Mouse (Mus musculus) liver, embryonic 16.5 days (tissue): ENCODE results near the gene Trim44. TPM values are rescaled to one million over a fixed set of nuclear protein-coding genes. Genes with fewer than 3 reads are reported as not detected.

Experiments
- ATAC-seq: fragments of 200-750 bp; cut with Nextera tagmentation; 2 replicates; pipeline ENCODE4 v1.8.0; 2017; ENCODE audit warnings: low read depth, mild to moderate bottlenecking, moderate number of reproducible peaks, moderate library complexity
- H3K27ac ChIP-seq: fragments of 300-500 bp; sonication (generic); 2 replicates; pipeline ENCODE4 v1.5.1; 2014; ENCODE audit warnings: mild to moderate bottlenecking, low read length
- H3K27me3 ChIP-seq: fragments of 300-500 bp; sonication (generic); 2 replicates; pipeline ENCODE4 v1.6.1; 2014; ENCODE audit warnings: low read depth, low read length, mixed read lengths; ENCODE audit not compliant: control insufficient read depth, insufficient read depth
- H3K36me3 ChIP-seq: fragments of 300-500 bp; sonication (generic); 2 replicates; pipeline ENCODE4 v1.6.1; 2014; ENCODE audit warnings: mild to moderate bottlenecking; ENCODE audit not compliant: control insufficient read depth, insufficient read depth
- H3K4me1 ChIP-seq: fragments of 300-500 bp; sonication (generic); 2 replicates; pipeline ENCODE4 v1.6.1; 2014; ENCODE audit warnings: low read depth, low read length, mixed read lengths; ENCODE audit not compliant: control insufficient read depth
- H3K4me2 ChIP-seq: fragments of 300-500 bp; sonication (generic); 2 replicates; pipeline ENCODE4 v1.6.1; 2014; ENCODE audit warnings: low read depth, low read length, mixed read lengths
- H3K4me3 ChIP-seq: fragments of 300-500 bp; sonication (generic); 2 replicates; pipeline ENCODE4 v1.5.1; 2014; ENCODE audit warnings: low read depth, mild to moderate bottlenecking, low read length
- H3K9ac ChIP-seq: fragments of 300-500 bp; sonication (generic); 2 replicates; pipeline ENCODE4 v1.6.1; 2014; ENCODE audit warnings: low read depth, low read length
- H3K9me3 ChIP-seq: fragments of 300-500 bp; sonication (generic); replicated peaks from 2 replicates; pipeline ENCODE4 v1.6.1; 2016; ENCODE audit warnings: low read length; ENCODE audit not compliant: control insufficient read depth
- WGBS: fragments of 180-500 bp; shearing (Covaris S2); extraction: QIAGEN DNeasy Blood & Tissue Kit; methylation state at CpG from one replicate; pipeline ENCODE4 v1.1.7; 2014; ENCODE audit not compliant: insufficient replicate concordance; 5-methylcytosine and 5-hydroxymethylcytosine counted together
- polyA plus RNA-seq: library from polyadenylated mRNA; unstranded; fragments of >200 nt; fragmentation: Nextera tagmentation; extraction: Ambion mirVana; gene quantifications from 2 replicates; pipeline ENCODE4 v1.2.1, GENCODE M21; 2015

The Trim44 gene
- polyA plus RNA-seq, 1 experiment from 2014 or later, result 4.0 TPM

DNA sequence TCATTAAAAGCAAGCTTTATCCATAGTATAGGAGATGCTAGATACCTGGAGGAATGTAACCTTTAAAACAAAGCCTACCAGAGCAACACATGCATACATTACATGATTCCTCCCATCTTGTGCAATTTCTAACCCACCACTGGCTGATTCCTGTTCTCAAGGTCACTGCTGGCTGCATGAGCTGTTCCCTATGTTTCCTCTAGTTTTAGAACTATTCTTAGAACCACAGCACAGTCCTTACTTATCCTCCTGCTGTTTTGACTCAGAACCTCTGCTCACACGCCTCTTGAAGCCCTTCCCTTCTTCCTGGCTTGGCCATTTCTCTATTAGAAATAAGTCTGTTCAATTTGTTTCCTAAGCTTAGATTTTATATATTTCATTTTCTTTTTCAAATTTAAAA is 28.7 kb downstream of the Trim44 start:
- H3K36me3 ChIP-seq, result no peaks in the 10 kb centered on the region
- peaks cover 5% of the 10 kb centered on the region for H3K4me1 ChIP-seq
- H3K4me2 ChIP-seq, result no peak overlapping the region
- H3K4me3 ChIP-seq, result no peak overlapping the region
- ATAC-seq, result peak; percentile 39; the same call in 1 of the 2 replicates
- H3K9me3 ChIP-seq, result no peaks in the 10 kb centered on the region
- no peak overlapping the region for H3K9ac ChIP-seq
- H3K27me3 ChIP-seq, result no peaks in the 10 kb centered on the region
- no peak overlapping the region for H3K27ac ChIP-seq
- 37% methylated on average over 1 of the region's 1 CpGs for WGBS

DNA sequence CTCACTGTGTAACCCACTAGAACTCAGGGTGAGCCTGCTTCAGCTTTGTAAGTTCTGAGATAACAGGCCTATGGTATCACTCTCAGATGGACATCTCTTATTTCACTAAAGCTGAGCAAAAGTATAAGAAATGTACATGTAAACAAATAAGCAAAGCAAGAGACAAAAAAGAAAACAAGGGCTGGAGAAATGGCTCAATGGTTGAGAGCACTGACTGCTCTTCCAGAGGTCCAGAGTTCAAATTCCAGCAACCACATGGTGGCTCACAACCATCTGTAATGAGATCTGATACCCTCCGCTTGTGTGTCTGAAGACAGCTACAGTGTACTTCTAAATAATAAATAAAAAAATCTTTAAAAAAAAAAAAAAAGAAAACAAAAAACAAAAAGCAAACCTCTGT is 29.2 kb downstream of the Trim44 start:
- H3K4me3 ChIP-seq, result no peak overlapping the region
- H3K9ac ChIP-seq, result no peak overlapping the region
- no peak for ATAC-seq
- no peaks in the 10 kb centered on the region for H3K36me3 ChIP-seq
- H3K27ac ChIP-seq, result no peak overlapping the region
- no peak overlapping the region for H3K4me2 ChIP-seq
- WGBS, result 83% methylated on average over 1 of the region's 1 CpGs
- H3K4me1 ChIP-seq, result no peaks in the 10 kb centered on the region; the same call in none of the 2 replicates
- H3K27me3 ChIP-seq, result no peaks in the 10 kb centered on the region
- no peaks in the 10 kb centered on the region for H3K9me3 ChIP-seq

DNA sequence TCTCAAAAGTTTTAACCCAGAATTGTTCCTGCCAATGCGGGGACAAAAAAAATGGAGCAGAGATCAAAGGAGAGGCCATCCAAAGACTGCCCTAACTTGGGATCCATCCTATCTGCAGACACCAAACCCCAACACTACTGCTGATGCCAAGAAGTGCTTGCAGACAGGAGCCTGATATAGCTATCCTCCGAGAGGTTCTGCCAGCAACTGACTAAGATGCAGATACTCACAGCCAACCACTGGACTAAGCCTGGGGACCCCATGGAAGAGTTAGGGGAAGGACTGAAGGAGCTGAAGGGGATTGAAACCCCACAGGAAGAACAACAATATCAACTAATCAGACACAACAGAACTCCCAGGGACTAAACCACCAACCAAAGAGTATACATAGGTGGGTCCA is 30.3 kb downstream of the Trim44 start:
- no peak overlapping the region for H3K4me3 ChIP-seq
- no peak overlapping the region for H3K9ac ChIP-seq
- no peak overlapping the region for H3K27ac ChIP-seq
- WGBS, result 68% methylated on average over 2 of the region's 2 CpGs
- ATAC-seq, result no peak
- no peak overlapping the region for H3K4me2 ChIP-seq
- H3K9me3 ChIP-seq, result no peaks in the 10 kb centered on the region
- no peaks in the 10 kb centered on the region for H3K36me3 ChIP-seq
- no peaks in the 10 kb centered on the region; the same call in 1 of the 2 replicates for H3K4me1 ChIP-seq
- no peaks in the 10 kb centered on the region for H3K27me3 ChIP-seq

DNA sequence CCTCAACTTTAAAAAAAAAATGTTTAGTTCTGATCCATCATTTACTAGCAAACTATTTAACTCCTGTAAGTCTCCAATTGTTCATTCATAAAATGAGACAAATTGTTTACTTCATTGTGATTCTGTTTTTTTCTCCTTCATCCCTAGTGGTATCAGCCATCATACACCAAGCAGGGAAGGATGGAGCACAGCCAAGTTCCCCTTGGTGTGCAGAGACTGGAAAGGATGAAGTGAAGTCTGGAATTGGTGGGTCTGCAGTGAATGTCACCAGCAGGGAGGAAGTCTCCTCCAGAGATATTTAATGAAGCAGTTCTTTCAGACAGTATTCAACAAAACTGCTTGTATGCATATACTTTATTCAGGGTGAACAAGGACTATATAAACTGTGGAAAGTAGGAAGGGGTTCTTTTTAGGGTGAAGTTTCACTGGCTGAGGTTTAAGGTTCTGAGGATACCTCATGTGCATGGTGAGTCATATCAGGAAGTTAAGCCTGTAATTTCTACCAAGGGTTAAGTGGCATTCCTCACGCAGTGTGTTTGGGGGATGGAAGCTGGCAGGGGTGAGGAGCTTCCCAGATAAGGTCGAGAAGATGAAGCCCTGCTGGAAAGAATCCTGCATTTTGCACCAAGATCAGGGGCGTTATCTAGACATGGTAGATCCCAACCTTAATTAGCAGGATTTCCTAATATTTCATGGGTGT is 34.1 kb downstream of the Trim44 start:
- 48% methylated on average over 3 of the region's 3 CpGs for WGBS
- Histone ChIP-seq H3K4me2 (no peak overlapping the region), H3K4me3 (no peak overlapping the region), H3K9ac (no peak overlapping the region), H3K9me3 (no peaks in the 10 kb centered on the region), H3K4me1 (no peaks in the 10 kb centered on the region), H3K36me3 (no peaks in the 10 kb centered on the region), H3K27ac (no peak overlapping the region), H3K27me3 (no peaks in the 10 kb centered on the region)
- ATAC-seq, result no peak

DNA sequence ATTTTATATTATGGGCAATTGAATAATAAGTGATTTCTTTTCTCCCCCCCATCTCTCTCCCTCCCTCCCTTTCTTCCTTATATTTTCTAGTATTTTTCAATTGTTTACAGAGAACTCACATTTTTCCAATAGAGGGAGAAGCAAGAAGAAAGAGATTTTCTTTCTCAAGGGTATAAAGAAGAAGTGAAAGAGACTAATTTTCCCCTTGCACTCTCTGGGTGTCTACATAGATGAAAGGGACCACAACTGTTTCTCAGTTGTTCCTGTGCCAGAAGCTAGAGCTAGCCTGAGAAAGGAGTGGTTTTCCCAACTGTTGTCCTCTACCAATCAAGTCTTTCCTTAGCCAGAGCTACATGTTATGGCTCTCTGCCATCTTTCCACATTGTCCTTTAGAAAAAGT is 34.9 kb downstream of the Trim44 start:
- no peak overlapping the region for H3K4me2 ChIP-seq

GRCm38 (mm10) chr2:102371332-102371731 is 36.3 kb downstream of the Trim44 start:
- Histone ChIP-seq H3K27me3 (no peaks in the 10 kb centered on the region), H3K27ac (no peak overlapping the region), H3K4me3 (no peak overlapping the region), H3K9me3 (no peaks in the 10 kb centered on the region), H3K36me3 (no peaks in the 10 kb centered on the region), H3K9ac (no peak overlapping the region), H3K4me2 (no peak overlapping the region), H3K4me1 (peaks cover 8% of the 10 kb centered on the region)
- no peak for ATAC-seq

More for the DNA sequence above, 34.9 kb downstream of the Trim44 start:
- ATAC-seq, result no peak
- no peak overlapping the region for H3K27ac ChIP-seq
- H3K9ac ChIP-seq, result no peak overlapping the region
- H3K36me3 ChIP-seq, result no peaks in the 10 kb centered on the region
- no peaks in the 10 kb centered on the region for H3K27me3 ChIP-seq
- no peaks in the 10 kb centered on the region for H3K9me3 ChIP-seq
- H3K4me1 ChIP-seq, result no peaks in the 10 kb centered on the region
- no peak overlapping the region for H3K4me3 ChIP-seq

DNA sequence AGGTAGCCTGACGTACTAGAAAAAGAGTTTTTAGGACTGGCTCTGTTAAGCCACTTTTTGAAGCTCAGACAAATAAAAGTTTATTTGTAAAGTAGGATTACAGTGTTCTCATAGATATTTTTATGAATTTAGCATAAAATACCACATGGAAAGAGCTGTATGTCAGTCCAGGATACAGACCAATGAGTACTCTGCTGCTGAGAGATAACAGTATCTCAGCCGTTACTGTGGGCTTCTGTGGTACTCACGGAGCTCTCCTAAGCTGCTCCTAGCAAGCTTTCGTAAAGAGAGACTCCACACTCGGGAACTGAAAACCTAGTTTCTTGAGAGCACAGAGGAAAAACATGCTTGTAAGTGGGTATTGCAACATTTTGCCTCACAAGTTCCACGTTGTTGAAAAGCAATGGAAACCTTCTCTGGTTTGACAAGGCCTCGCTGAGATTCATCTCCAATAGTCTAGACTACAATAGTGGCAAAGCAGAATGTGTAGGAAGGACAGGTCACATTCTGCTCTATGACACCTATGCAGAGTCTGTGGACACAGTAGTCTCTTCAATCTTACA is 41.6 kb downstream of the Trim44 start:
- peak; percentile 91 for ATAC-seq
- Histone ChIP-seq H3K9ac (no peak overlapping the region), H3K4me2 (peak overlapping the region; percentile 51), H3K27me3 (no peaks in the 10 kb centered on the region), H3K27ac (peak overlapping the region; percentile 69), H3K9me3 (no peaks in the 10 kb centered on the region), H3K4me3 (peak overlapping the region; percentile 2; the same call in 1 of the 2 replicates), H3K4me1 (peaks cover 39% of the 10 kb centered on the region), H3K36me3 (no peaks in the 10 kb centered on the region)
- 30% methylated on average over 7 of the region's 7 CpGs for WGBS

DNA sequence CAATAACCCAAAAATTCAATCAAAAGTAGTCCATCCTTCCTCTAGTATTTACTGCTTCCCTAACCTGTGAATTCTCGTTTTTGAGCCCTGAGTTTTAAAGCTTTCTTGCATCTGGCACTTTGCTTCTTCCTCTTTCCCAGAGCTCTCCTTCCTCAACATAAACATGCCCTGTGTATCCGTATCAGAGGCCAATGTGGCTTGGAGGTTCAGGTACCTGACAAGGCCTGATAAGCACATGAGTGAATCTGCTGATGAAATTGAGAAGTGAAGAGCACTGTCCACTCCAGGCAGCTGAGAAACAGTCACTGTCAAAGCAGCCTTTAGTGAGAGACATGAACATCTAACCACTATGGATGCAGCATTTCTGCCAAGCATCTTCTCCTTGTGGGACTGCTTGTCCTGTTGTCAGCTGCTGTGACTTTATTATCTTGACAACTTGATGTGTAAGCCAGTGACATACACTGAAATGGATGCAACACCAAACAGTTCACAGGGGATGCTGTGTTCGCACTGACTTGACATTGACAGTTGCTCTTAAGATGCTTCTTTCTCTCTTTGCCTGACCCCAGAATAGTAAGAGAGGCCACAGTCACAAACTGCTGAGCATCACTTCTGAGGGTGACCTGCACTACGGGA is 42.9 kb downstream of the Trim44 start:
- H3K4me1 ChIP-seq, result peaks cover 39% of the 10 kb centered on the region
- WGBS, result 43% methylated on average over 4 of the region's 4 CpGs
- peak overlapping the region; percentile 33 for H3K4me2 ChIP-seq
- H3K36me3 ChIP-seq, result no peaks in the 10 kb centered on the region
- no peaks in the 10 kb centered on the region for H3K9me3 ChIP-seq
- H3K9ac ChIP-seq, result no peak overlapping the region
- ATAC-seq, result peak; percentile 88
- H3K27ac ChIP-seq, result peak overlapping the region; percentile 84
- H3K4me3 ChIP-seq, result no peak overlapping the region
- H3K27me3 ChIP-seq, result no peaks in the 10 kb centered on the region

DNA sequence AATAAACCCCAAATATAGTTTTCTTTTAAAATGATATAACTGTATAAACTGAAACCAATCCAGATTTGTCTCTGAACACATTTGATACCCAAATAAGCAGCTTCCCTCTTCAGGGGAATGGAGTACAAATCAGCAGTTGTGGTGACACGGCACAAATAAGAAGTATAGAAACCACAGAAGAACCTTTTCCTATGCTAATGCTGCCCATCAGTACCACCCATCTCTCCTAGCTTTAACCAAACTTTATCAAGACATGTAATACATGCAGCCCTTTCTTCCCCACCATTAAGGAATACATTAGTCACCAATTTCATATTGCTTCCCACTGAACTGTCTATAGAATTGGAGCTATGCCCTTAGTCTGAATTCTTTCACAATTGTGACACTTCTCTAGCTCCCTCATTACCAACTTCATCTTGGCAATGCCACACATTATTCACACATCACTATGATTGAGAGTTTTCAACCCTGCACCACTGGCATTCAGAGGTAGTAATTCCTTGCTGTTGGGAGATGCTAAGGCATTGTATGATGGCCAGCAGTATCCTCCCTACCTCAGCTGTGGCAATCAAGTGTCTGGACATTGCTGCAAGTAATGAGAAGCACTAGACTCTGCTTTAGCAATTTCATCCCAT is 44.6 kb downstream of the Trim44 start:
- no peak overlapping the region for H3K4me3 ChIP-seq
- peaks cover 39% of the 10 kb centered on the region for H3K4me1 ChIP-seq
- no peaks in the 10 kb centered on the region for H3K9me3 ChIP-seq
- 18% methylated on average over 1 of the region's 1 CpGs for WGBS
- H3K9ac ChIP-seq, result no peak overlapping the region
- no peaks in the 10 kb centered on the region for H3K27me3 ChIP-seq
- ATAC-seq, result no peak
- H3K27ac ChIP-seq, result peak overlapping the region; percentile 84; the same call in 1 of the 2 replicates
- H3K36me3 ChIP-seq, result no peaks in the 10 kb centered on the region
- no peak overlapping the region for H3K4me2 ChIP-seq
